20 mouse cellular contexts compared by ENCODE assay signal in the genomic region with DNA sequence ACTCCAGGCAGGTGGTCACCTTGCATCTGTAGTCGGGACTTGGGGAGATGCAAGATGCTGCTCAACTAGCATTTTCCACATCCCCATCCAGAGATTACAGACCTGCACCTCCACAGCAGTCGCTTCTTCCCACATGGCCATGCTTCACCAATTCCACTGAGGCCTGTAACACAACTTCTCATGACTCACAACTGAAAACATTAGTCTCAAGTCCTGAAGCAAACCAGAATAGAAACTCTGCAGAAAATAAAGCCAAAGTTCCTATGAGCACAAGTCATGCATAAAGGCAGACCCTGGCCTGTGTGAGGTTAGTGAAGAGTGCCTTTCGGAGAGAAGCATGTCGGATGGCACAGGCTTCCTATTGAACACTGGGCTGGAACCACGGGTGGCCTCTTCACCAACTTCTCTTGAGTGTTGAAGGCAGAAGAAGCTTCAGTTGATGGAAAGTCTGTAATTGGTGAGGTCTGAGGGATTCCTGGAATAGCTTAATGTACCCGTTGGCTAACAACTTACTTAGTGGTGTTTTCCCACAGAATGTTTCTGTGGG. TPM values are rescaled to one million over a fixed set of nuclear protein-coding genes. Genes with fewer than 3 reads are reported as not detected.
"Had no signal": no experiment of that assay in that cellular context is flagged by ENCODE, and none has a peak within 500 bp of the region (broad histone marks: within the 10 kb centered on the region; RNA-seq: fewer than 3 reads in every experiment).

No protein-coding gene starts in this region.

- H3K9ac ChIP-seq: liver, embryonic 14.5 days; liver, postnatal 0 days; lung, embryonic 14.5 days; midbrain, embryonic 12.5 days; neural tube, embryonic 13.5 days; stomach, embryonic 15.5 days had no signal

- H3K9me3 ChIP-seq: midbrain, embryonic 12.5 days; neural tube, embryonic 13.5 days; stomach, embryonic 15.5 days had no signal

- H3K4me3 ChIP-seq: layer of hippocampus, adult 2 months; midbrain, embryonic 12.5 days; myocyte; neural tube, embryonic 13.5 days; stomach, embryonic 15.5 days had no signal

- H3K4me1 ChIP-seq: stomach, embryonic 15.5 days had no signal

- H3K27ac ChIP-seq: layer of hippocampus, adult 2 months; liver, embryonic 14.5 days; macrophage; midbrain, embryonic 12.5 days; neural tube, embryonic 13.5 days; stomach, embryonic 15.5 days had no signal

- ATAC-seq: liver, postnatal 0 days; midbrain, embryonic 16.5 days had no signal

- H3K4me2 ChIP-seq: lung, embryonic 14.5 days; midbrain, embryonic 12.5 days; neural tube, embryonic 13.5 days; stomach, embryonic 15.5 days had no signal

- H3K36me3 ChIP-seq: midbrain, embryonic 12.5 days; neural tube, embryonic 13.5 days; stomach, embryonic 15.5 days had no signal

- H3K27me3 ChIP-seq: midbrain, embryonic 12.5 days; neural tube, embryonic 13.5 days; stomach, embryonic 15.5 days had no signal

- DNase-seq: kidney, adult 2 months; kidney, postnatal 25 days; layer of hippocampus, adult 9-11 months; liver, postnatal 0 days; lung, embryonic 14.5 days; retina, postnatal 1 day; right cerebral cortex, postnatal 25 days; spleen, adult 18-20 months; thymus, postnatal 25 days had no signal

RNA-seq across cellular contexts. Expression of a gene that starts 16.6 kb away (rescaled TPM):
- total RNA-seq: liver, adult 2 months; megakaryocyte, adult 5-6 weeks; monocyte, adult 5-6 weeks had no signal
- polyA plus RNA-seq: liver, adult 2 months; liver, embryonic 14.5 days; liver, postnatal 0 days; myocyte had no signal
